Mouse (Mus musculus): ENCODE measurements at regions not wholly inside any gene's neighbourhood (a gene's known extent, or its start where the extent isn't known, plus 50 kb on each side); places are given as distances from the start of the nearest gene placed in this dataset.

- H3K27me3 ChIP-seq (ENCODE audit: low read depth, poor library complexity, severe bottlenecking) = no peaks in the 10 kb centered on the region; the same call in 1 of the 2 replicates
- no peak overlapping the region for H3K4me3 ChIP-seq
- no peaks in the 10 kb centered on the region for H3K36me3 ChIP-seq
- DNase-seq (ENCODE audit: low spot score) = no peak
- peaks cover 7% of the 10 kb centered on the region for H3K4me1 ChIP-seq
- no peaks in the 10 kb centered on the region for H3K9me3 ChIP-seq (replicated peaks)
- WGBS = 45% methylated on average over 3 of the region's 3 CpGs
- no peak overlapping the region for H3K27ac ChIP-seq (replicated peaks)
These were observed 278.1 kb downstream of the Tle4 start for GRCm38 (mm10) chr19:14319677-14320191.

GRCm38 (mm10) chr19:14325353-14326052 is 272.3 kb downstream of the Tle4 start:
- no peak for DNase-seq (ENCODE audit: low spot score)
- Histone ChIP-seq H3K4me3 (no peak overlapping the region), H3K9me3 (replicated peaks) (no peaks in the 10 kb centered on the region), H3K27ac (replicated peaks) (no peak overlapping the region), H3K27me3 (ENCODE audit: low read depth, poor library complexity, severe bottlenecking) (no peaks in the 10 kb centered on the region; the same call in 1 of the 2 replicates), H3K4me1 (peaks cover 18% of the 10 kb centered on the region), H3K36me3 (no peaks in the 10 kb centered on the region)
- WGBS = 76% methylated on average over 9 of the region's 9 CpGs

- Histone ChIP-seq H3K9me3 (replicated peaks) (no peaks in the 10 kb centered on the region), H3K36me3 (no peaks in the 10 kb centered on the region), H3K4me3 (no peak overlapping the region), H3K27me3 (ENCODE audit: low read depth, poor library complexity, severe bottlenecking) (no peaks in the 10 kb centered on the region), H3K27ac (replicated peaks) (no peak overlapping the region), H3K4me1 (no peaks in the 10 kb centered on the region)
- WGBS = 81% methylated on average over 6 of the region's 6 CpGs
- DNase-seq (ENCODE audit: low spot score) = no peak
These were observed 264.5 kb downstream of the Tle4 start for GRCm38 (mm10) chr19:14333041-14334012.

GRCm38 (mm10) chr19:14337025-14337424 is 260.8 kb downstream of the Tle4 start:
- WGBS = 67% methylated on average over 5 of the region's 5 CpGs
- DNase-seq (ENCODE audit: low spot score) = no peak
- no peaks in the 10 kb centered on the region for H3K27me3 ChIP-seq (ENCODE audit: low read depth, poor library complexity, severe bottlenecking)

DNA sequence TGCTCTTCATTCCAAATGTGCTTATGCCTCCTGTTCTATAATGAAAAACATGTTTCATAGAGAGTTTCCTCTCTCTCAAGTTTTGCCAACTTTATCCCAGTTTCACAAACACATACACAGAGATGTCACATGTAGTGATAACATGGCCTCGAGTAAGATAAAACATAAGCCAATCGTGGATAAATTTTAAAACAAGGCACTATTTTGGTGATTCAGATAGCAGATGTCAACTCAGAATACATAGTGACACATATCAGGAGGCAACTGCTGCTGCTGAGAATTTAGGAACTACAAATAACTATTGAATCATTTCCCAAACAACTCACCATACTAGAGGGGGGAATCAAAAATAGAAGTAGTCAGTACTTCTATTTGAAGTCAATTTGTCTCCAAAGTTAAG is 257.1 kb downstream of the Tle4 start:
- H3K4me3 ChIP-seq = no peak overlapping the region
- no peaks in the 10 kb centered on the region for H3K36me3 ChIP-seq
- WGBS = 91% methylated on average over 2 of the region's 2 CpGs
- no peak for DNase-seq (ENCODE audit: low spot score)
- H3K9me3 ChIP-seq (replicated peaks) = no peaks in the 10 kb centered on the region
- H3K4me1 ChIP-seq = no peaks in the 10 kb centered on the region
- no peak overlapping the region for H3K27ac ChIP-seq (replicated peaks)
- no peaks in the 10 kb centered on the region; the same call in 1 of the 2 replicates for H3K27me3 ChIP-seq (ENCODE audit: low read depth, poor library complexity, severe bottlenecking)

More at GRCm38 (mm10) chr19:14337025-14337424, 260.8 kb downstream of the Tle4 start:
- no peaks in the 10 kb centered on the region for H3K4me1 ChIP-seq
- H3K27ac ChIP-seq (replicated peaks) = no peak overlapping the region
- H3K9me3 ChIP-seq (replicated peaks) = no peaks in the 10 kb centered on the region
- no peaks in the 10 kb centered on the region for H3K36me3 ChIP-seq
- no peak overlapping the region for H3K4me3 ChIP-seq

DNA sequence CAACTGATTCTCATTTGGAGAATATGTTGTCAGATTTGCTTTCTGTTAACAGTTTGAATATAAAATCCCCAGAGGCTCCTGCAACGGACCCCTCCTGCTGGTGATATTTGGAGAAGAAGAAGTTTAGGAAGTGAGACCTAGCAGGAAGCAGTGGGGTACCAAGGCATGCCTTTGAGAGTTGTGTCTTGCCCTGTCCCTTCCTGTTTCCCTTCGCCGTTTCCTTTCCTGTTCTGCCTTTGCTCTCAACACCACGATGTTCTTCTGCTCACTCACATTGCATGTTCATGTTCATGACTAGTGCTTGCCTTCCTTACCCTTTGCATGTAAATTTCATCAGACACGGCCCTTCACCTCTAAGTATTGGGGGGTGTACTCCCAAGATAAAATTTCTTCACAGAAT is 254.0 kb downstream of the Tle4 start:
- Histone ChIP-seq H3K4me3 (no peak overlapping the region), H3K36me3 (no peaks in the 10 kb centered on the region), H3K27ac (replicated peaks) (no peak overlapping the region), H3K4me1 (peaks cover 12% of the 10 kb centered on the region), H3K9me3 (replicated peaks) (no peaks in the 10 kb centered on the region), H3K27me3 (ENCODE audit: low read depth, poor library complexity, severe bottlenecking) (no peaks in the 10 kb centered on the region; the same call in none of the 2 replicates)
- no peak for DNase-seq (ENCODE audit: low spot score)
- WGBS = 83% methylated on average over 5 of the region's 5 CpGs

- DNase-seq (ENCODE audit: low spot score) = no peak
- Histone ChIP-seq H3K4me1 (peaks cover 17% of the 10 kb centered on the region), H3K27me3 (ENCODE audit: low read depth, poor library complexity, severe bottlenecking) (no peaks in the 10 kb centered on the region; the same call in none of the 2 replicates), H3K9me3 (replicated peaks) (no peaks in the 10 kb centered on the region), H3K27ac (replicated peaks) (no peak overlapping the region), H3K36me3 (no peaks in the 10 kb centered on the region), H3K4me3 (no peak overlapping the region)
- WGBS = 90% methylated on average over 3 of the region's 3 CpGs
These were observed 253.4 kb downstream of the Tle4 start for GRCm38 (mm10) chr19:14344467-14344866.

DNA sequence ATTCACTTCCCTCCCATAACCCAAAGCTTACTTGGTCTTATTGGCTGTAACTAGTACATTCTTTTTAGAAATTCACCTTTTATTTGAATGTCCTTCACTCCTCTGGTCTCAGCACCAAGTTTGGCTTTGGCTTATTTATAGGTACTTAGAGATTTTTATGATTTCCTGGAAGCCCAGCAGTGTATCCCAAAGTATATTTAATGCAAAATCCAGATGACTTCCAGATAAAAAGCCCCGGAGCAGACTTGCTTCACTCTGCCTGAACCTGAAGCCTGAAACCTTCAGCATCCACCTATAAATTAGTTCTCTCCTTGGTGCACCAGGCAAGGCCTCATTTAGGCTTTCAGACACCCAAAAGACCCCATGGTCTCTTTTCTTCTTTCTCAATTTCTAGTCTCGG is 250.8 kb downstream of the Tle4 start:
- Histone ChIP-seq H3K27me3 (ENCODE audit: low read depth, poor library complexity, severe bottlenecking) (no peaks in the 10 kb centered on the region; the same call in none of the 2 replicates), H3K4me1 (peaks cover 24% of the 10 kb centered on the region), H3K36me3 (no peaks in the 10 kb centered on the region), H3K27ac (replicated peaks) (0 out of 2 replicates have a peak overlapping the region, but pooled peaks have one; percentile 25), H3K9me3 (replicated peaks) (no peaks in the 10 kb centered on the region), H3K4me3 (no peak overlapping the region)
- DNase-seq (ENCODE audit: low spot score) = no peak
- WGBS = 55% methylated on average over 2 of the region's 2 CpGs

GRCm38 (mm10) chr19:14347429-14347828 is 250.4 kb downstream of the Tle4 start:
- peak overlapping the region; percentile 25; the same call in 1 of the 2 replicates for H3K27ac ChIP-seq (replicated peaks)

GRCm38 (mm10) chr19:14349753-14350152 is 248.1 kb downstream of the Tle4 start:
- DNase-seq (ENCODE audit: low spot score) = no peak
- WGBS = 62% methylated on average over 2 of the region's 2 CpGs
- H3K27ac ChIP-seq (replicated peaks) = no peak overlapping the region
- no peaks in the 10 kb centered on the region for H3K9me3 ChIP-seq (replicated peaks)
- peaks cover 14% of the 10 kb centered on the region for H3K27me3 ChIP-seq (ENCODE audit: low read depth, poor library complexity, severe bottlenecking)
- no peak overlapping the region for H3K4me3 ChIP-seq
- no peaks in the 10 kb centered on the region for H3K36me3 ChIP-seq
- H3K4me1 ChIP-seq = peaks cover 24% of the 10 kb centered on the region

More at GRCm38 (mm10) chr19:14347429-14347828, 250.4 kb downstream of the Tle4 start:
- H3K4me1 ChIP-seq = peaks cover 24% of the 10 kb centered on the region
- no peaks in the 10 kb centered on the region for H3K36me3 ChIP-seq
- DNase-seq (ENCODE audit: low spot score) = no peak
- H3K4me3 ChIP-seq = no peak overlapping the region
- H3K27me3 ChIP-seq (ENCODE audit: low read depth, poor library complexity, severe bottlenecking) = peaks cover 2% of the 10 kb centered on the region
- H3K9me3 ChIP-seq (replicated peaks) = no peaks in the 10 kb centered on the region

GRCm38 (mm10) chr19:14351728-14352340 is 246.0 kb downstream of the Tle4 start:
- H3K9me3 ChIP-seq (replicated peaks) = no peaks in the 10 kb centered on the region
- no peak overlapping the region for H3K4me3 ChIP-seq
- H3K36me3 ChIP-seq = no peaks in the 10 kb centered on the region
- peaks cover 14% of the 10 kb centered on the region for H3K27me3 ChIP-seq (ENCODE audit: low read depth, poor library complexity, severe bottlenecking)
- no peak overlapping the region for H3K27ac ChIP-seq (replicated peaks)
- peaks cover 24% of the 10 kb centered on the region for H3K4me1 ChIP-seq
- no peak for DNase-seq (ENCODE audit: low spot score)
- 76% methylated on average over 4 of the region's 4 CpGs for WGBS

- Histone ChIP-seq H3K27me3 (ENCODE audit: low read depth, poor library complexity, severe bottlenecking) (peaks cover 14% of the 10 kb centered on the region), H3K9me3 (replicated peaks) (no peaks in the 10 kb centered on the region), H3K4me3 (no peak overlapping the region), H3K27ac (replicated peaks) (no peak overlapping the region), H3K4me1 (peaks cover 16% of the 10 kb centered on the region), H3K36me3 (no peaks in the 10 kb centered on the region)
- no peak for DNase-seq (ENCODE audit: low spot score)
- 91% methylated on average over 3 of the region's 3 CpGs for WGBS
These were observed 245.3 kb downstream of the Tle4 start for GRCm38 (mm10) chr19:14352551-14352950.

Data from midbrain, embryonic 10.5 days (tissue).